Mouse (Mus musculus) MEL (cell line): Measurements from ENCODE around the gene Dennd6a. TPM values are rescaled to one million over a fixed set of nuclear protein-coding genes. Genes with fewer than 3 reads are reported as not detected.

Experiments
- DNase-seq: peaks from one replicate; pipeline ENCODE4 v3.0.0; 2011; ENCODE audit warnings: low read depth, low spot score
- H3K27ac ChIP-seq: 2 replicates; pipeline ENCODE4 v1.5.1; 2012; ENCODE audit warnings: low read depth, mild to moderate bottlenecking, control low read depth, low read length, moderate library complexity; ENCODE audit not compliant: control insufficient read depth
- H3K27me3 ChIP-seq, 2 experiments: fragments of 150-350 bp in 1 of 2; sonication (generic) in 1 of 2; 2 replicates each; pipeline ENCODE4 v1.6.1; 2012; ENCODE audit warnings: low read length in 2 of 2, mild to moderate bottlenecking in 2 of 2, improper control_type of control experiment in 1 of 2, moderate library complexity in 1 of 2; ENCODE audit not compliant: insufficient read depth in 2 of 2, control insufficient read depth in 1 of 2
- H3K36me3 ChIP-seq, 2 experiments: 2 replicates each; pipeline ENCODE4 v1.6.1; 2012 to 2014; ENCODE audit warnings: low read length in 2 of 2, improper control_type of control experiment in 1 of 2, inconsistent platforms in 1 of 2, mild to moderate bottlenecking in 1 of 2; ENCODE audit not compliant: insufficient read depth in 2 of 2, control insufficient read depth in 1 of 2
- H3K4me1 ChIP-seq, 2 experiments: fragments of 150-350 bp in 1 of 2; sonication (generic) in 1 of 2; 2 replicates each; pipeline ENCODE4 v1.6.1; 2012; ENCODE audit warnings: low read length in 2 of 2, improper control_type of control experiment in 1 of 2, mild to moderate bottlenecking in 1 of 2; ENCODE audit not compliant: insufficient read depth in 2 of 2, control insufficient read depth in 1 of 2
- H3K4me3 ChIP-seq, 2 experiments: fragments of 150-350 bp in 1 of 2; sonication (generic) in 1 of 2; 2 replicates each; pipeline ENCODE4 v1.5.1; 2012; ENCODE audit warnings: low read depth in 2 of 2, low read length in 2 of 2, mild to moderate bottlenecking in 2 of 2, moderate library complexity in 2 of 2, control low read depth in 1 of 2, improper control_type of control experiment in 1 of 2; ENCODE audit not compliant: control insufficient read depth in 1 of 2, insufficient read depth in 1 of 2
- H3K79me2 ChIP-seq: 2 replicates; pipeline ENCODE4 v1.6.1; 2012; ENCODE audit warnings: mild to moderate bottlenecking, low read length, moderate library complexity; ENCODE audit not compliant: control insufficient read depth, poor library complexity, insufficient read depth
- H3K9ac ChIP-seq: 2 replicates; pipeline ENCODE4 v1.6.1; 2012; ENCODE audit warnings: low read depth, mild to moderate bottlenecking, control low read depth, low read length, moderate library complexity; ENCODE audit not compliant: control insufficient read depth, poor library complexity, severe bottlenecking
- H3K9me3 ChIP-seq: fragments of 150-350 bp; sonication (generic); replicated peaks from 2 replicates; pipeline ENCODE4 v1.6.1; 2012; ENCODE audit warnings: mild to moderate bottlenecking, low read length, improper control_type of control experiment, moderate library complexity; ENCODE audit not compliant: insufficient read depth
- CHD1 ChIP-seq: IDR thresholded peaks from 2 replicates; pipeline ENCODE4 v1.6.1; 2012; ENCODE audit warnings: low read depth, mild to moderate bottlenecking, inconsistent platforms, low read length, improper control_type of control experiment
- CTCF ChIP-seq, 3 experiments: IDR thresholded peaks in 2 of 3; conservative IDR thresholded peaks in 1 of 3; 2 replicates each; pipeline ENCODE4 v1.5.1; 2011 to 2012; ENCODE audit warnings: low read length in 3 of 3, low read depth in 2 of 3, mild to moderate bottlenecking in 2 of 3, improper control_type of control experiment in 1 of 3, inconsistent platforms in 1 of 3, mixed read lengths in 1 of 3, moderate library complexity in 1 of 3; ENCODE audit not compliant: control insufficient read depth in 1 of 3, insufficient read depth in 1 of 3, poor library complexity in 1 of 3, severe bottlenecking in 1 of 3
- E2F4 ChIP-seq: IDR thresholded peaks from 2 replicates; pipeline ENCODE4 v1.6.1; 2011; ENCODE audit warnings: low read depth, low read length, improper control_type of control experiment, borderline replicate concordance
- ELF1 ChIP-seq: IDR thresholded peaks from 2 replicates; pipeline ENCODE4 v1.6.1; 2014; ENCODE audit warnings: low read depth, mild to moderate bottlenecking, inconsistent platforms, low read length, improper control_type of control experiment, moderate library complexity
- EP300 ChIP-seq, 2 experiments: IDR thresholded peaks; 2 replicates each; pipeline ENCODE4 v1.6.1; 2011; ENCODE audit warnings: improper control_type of control experiment in 2 of 2, low read length in 2 of 2, low read depth in 1 of 2, mild to moderate bottlenecking in 1 of 2
- ETS1 ChIP-seq: IDR thresholded peaks from 2 replicates; pipeline ENCODE4 v1.6.1; 2012; ENCODE audit warnings: low read depth, mild to moderate bottlenecking, inconsistent platforms, low read length, improper control_type of control experiment, moderate library complexity
- GATA1 ChIP-seq: IDR thresholded peaks from 2 replicates; pipeline ENCODE4 v1.6.1; 2011; ENCODE audit warnings: low read depth, low read length, improper control_type of control experiment
- HCFC1 ChIP-seq: IDR thresholded peaks from 2 replicates; pipeline ENCODE4 v1.6.1; 2012; ENCODE audit warnings: low read depth, mild to moderate bottlenecking, inconsistent platforms, low read length, improper control_type of control experiment, moderate library complexity
- JUND ChIP-seq: IDR thresholded peaks from 2 replicates; pipeline ENCODE4 v1.6.1; 2011; ENCODE audit warnings: low read depth, mild to moderate bottlenecking, improper control_type of control experiment, low read length
- MEF2A ChIP-seq: IDR thresholded peaks from 2 replicates; pipeline ENCODE4 v1.6.1; 2014; ENCODE audit warnings: low read depth, mild to moderate bottlenecking, inconsistent platforms, low read length, improper control_type of control experiment; ENCODE audit not compliant: poor library complexity, insufficient replicate concordance, severe bottlenecking; ENCODE audit errors: extremely low read depth
- MYB ChIP-seq: IDR thresholded peaks from 2 replicates; pipeline ENCODE4 v1.6.1; 2011; ENCODE audit warnings: mild to moderate bottlenecking, low read depth, low read length, improper control_type of control experiment
- MYC ChIP-seq: IDR thresholded peaks from 2 replicates; pipeline ENCODE4 v1.6.1; 2011; ENCODE audit warnings: low read depth, mild to moderate bottlenecking, low read length, improper control_type of control experiment, moderate library complexity
- NELFE ChIP-seq: IDR thresholded peaks from 2 replicates; pipeline ENCODE4 v1.6.1; 2011; ENCODE audit warnings: low read depth, low read length, improper control_type of control experiment
- NRF1 ChIP-seq: IDR thresholded peaks from 2 replicates; pipeline ENCODE4 v1.6.1; 2014; ENCODE audit warnings: low read depth, mild to moderate bottlenecking, inconsistent platforms, low read length, improper control_type of control experiment, moderate library complexity; ENCODE audit not compliant: poor library complexity, insufficient read depth, severe bottlenecking
- POLR2A ChIP-seq, 2 experiments: IDR thresholded peaks; 2 replicates each; pipeline ENCODE4 v1.6.1; 2011 to 2012; ENCODE audit warnings: low read length in 2 of 2, mild to moderate bottlenecking in 2 of 2, control low read depth in 1 of 2, improper control_type of control experiment in 1 of 2, low read depth in 1 of 2, moderate library complexity in 1 of 2; ENCODE audit not compliant: control insufficient read depth in 1 of 2, insufficient read depth in 1 of 2, poor library complexity in 1 of 2
- RAD21 ChIP-seq: IDR thresholded peaks from 2 replicates; pipeline ENCODE4 v1.6.1; 2011; ENCODE audit warnings: mild to moderate bottlenecking, low read depth, low read length, improper control_type of control experiment
- RCOR1 ChIP-seq: IDR thresholded peaks from 2 replicates; pipeline ENCODE4 v1.6.1; 2012; ENCODE audit warnings: low read depth, mild to moderate bottlenecking, inconsistent platforms, low read length, improper control_type of control experiment
- SIN3A ChIP-seq: IDR thresholded peaks from 2 replicates; pipeline ENCODE4 v1.6.1; 2012; ENCODE audit warnings: low read length, improper control_type of control experiment, inconsistent platforms
- SMC3 ChIP-seq: IDR thresholded peaks from 2 replicates; pipeline ENCODE4 v1.6.1; 2011; ENCODE audit warnings: low read depth, low read length, improper control_type of control experiment
- TBP ChIP-seq: IDR thresholded peaks from 2 replicates; pipeline ENCODE4 v1.8.0; 2011; ENCODE audit warnings: low read depth, low read length, improper control_type of control experiment
- TCF12 ChIP-seq: IDR thresholded peaks from 2 replicates; pipeline ENCODE4 v1.6.1; 2014; ENCODE audit warnings: low read depth, mild to moderate bottlenecking, inconsistent platforms, low read length, improper control_type of control experiment, moderate library complexity
- USF1 ChIP-seq: IDR thresholded peaks from 2 replicates; pipeline ENCODE4 v1.6.1; 2014; ENCODE audit warnings: low read depth, mild to moderate bottlenecking, inconsistent platforms, low read length, improper control_type of control experiment, moderate library complexity
- ZC3H11A ChIP-seq: IDR thresholded peaks from 2 replicates; pipeline ENCODE4 v1.6.1; 2012; ENCODE audit warnings: low read depth, mild to moderate bottlenecking, inconsistent platforms, low read length, improper control_type of control experiment
- ZKSCAN1 ChIP-seq: IDR thresholded peaks from 2 replicates; pipeline ENCODE4 v1.6.1; 2012; ENCODE audit warnings: low read depth, mild to moderate bottlenecking, inconsistent platforms, low read length, improper control_type of control experiment, moderate library complexity
- ZMIZ1 ChIP-seq: IDR thresholded peaks from 2 replicates; pipeline ENCODE4 v1.6.1; 2012; ENCODE audit warnings: low read depth, mild to moderate bottlenecking, inconsistent platforms, low read length, improper control_type of control experiment, moderate library complexity
- ZNF384 ChIP-seq: IDR thresholded peaks from 2 replicates; pipeline ENCODE4 v1.6.1; 2012; ENCODE audit warnings: low read depth, mild to moderate bottlenecking, inconsistent platforms, low read length, improper control_type of control experiment
- polyA plus RNA-seq, 2 experiments: library from polyadenylated mRNA; stranded (reverse) in 1 of 2; unstranded in 1 of 2; fragments of >175 nt in 1 of 2; fragments of >200 nt in 1 of 2; gene quantifications; 2 replicates each; pipeline versions ENCODE4 v1.2.1 to v1.2.4; 2012; ENCODE audit warnings: low replicate concordance in 2 of 2, low read depth in 1 of 2; ENCODE audit not compliant: insufficient read length in 2 of 2, insufficient read depth in 1 of 2, missing spikeins in 1 of 2
- total RNA-seq: library from RNA; depleted of rRNA; stranded (reverse); fragments of 300-350 nt; gene quantifications from 2 replicates; pipeline ENCODE4 v1.2.3, GENCODE M21; 2012

Gene Dennd6a
- total and polyA plus RNA-seq, 3 experiments, result 13.1 to 40.0 (median 13.6) TPM

GRCm38 (mm10) chr14:26639961-26640360 is 66.3 kb downstream of the Dennd6a start:
- DNase-seq, result peak; percentile 42
- Histone ChIP-seq H3K27me3 (no peaks in the 10 kb centered on the region), H3K27ac (no peak overlapping the region), H3K4me3 (peak overlapping the region; percentile 20 to 89), H3K79me2 (peaks cover 52% of the 10 kb centered on the region), H3K4me1 (peaks cover 3 to 19% of the 10 kb centered on the region in 2 experiments), H3K9ac (peak overlapping the region; percentile 95), H3K9me3 (no peaks in the 10 kb centered on the region), H3K36me3 (peaks cover 7 to 35% of the 10 kb centered on the region in 2 experiments)
- TF ChIP-seq HCFC1 (no peak), POLR2A (IDR thresholded peaks at IDR 0.05; ENCODE audit: control insufficient read depth in 1 of 2, insufficient read depth in 1 of 2, low read depth in 1 of 2, low read length in 2 of 2, poor library complexity in 1 of 2) (no peak), ELF1 (no peak), RAD21 (peak; percentile 14), SIN3A (no peak), USF1 (no peak), ZKSCAN1 (no peak), MEF2A (no peak), GATA1 (no peak), SMC3 (peak; percentile 39), MYC (no peak), ETS1 (no peak), CHD1 (no peak), CTCF (IDR thresholded peaks at IDR 0.05 in 2 of 3, conservative IDR thresholded peaks at IDR 0.05 in 1 of 3; ENCODE audit: control insufficient read depth in 1 of 3, insufficient read depth in 1 of 3, low read depth in 2 of 3, low read length in 3 of 3, poor library complexity in 1 of 3, severe bottlenecking in 1 of 3) (peak in 1 of 3 experiments; percentile 27; a peak in 1 of 6 replicates), TBP (no peak), ZMIZ1 (no peak), ZC3H11A (no peak), E2F4 (no peak), NRF1 (no peak), EP300 (IDR thresholded peaks at IDR 0.05; ENCODE audit: low read depth in 1 of 2, low read length in 2 of 2) (no peak)

GRCm38 (mm10) chr14:26643006-26643624 is 69.5 kb downstream of the Dennd6a start:
- TF ChIP-seq E2F4 (no peak), JUND (no peak), RCOR1 (peak; percentile 79), RAD21 (no peak), ETS1 (peak; percentile 44; the same call in 1 of the 2 replicates), EP300 (IDR thresholded peaks at IDR 0.05; ENCODE audit: low read depth in 1 of 2, low read length in 2 of 2) (peak; percentile 68; a peak in 3 of 4 replicates), USF1 (0 out of 2 replicates have a peak, but pooled peaks have one; percentile 6), MYB (0 out of 2 replicates have a peak, but pooled peaks have one; percentile 49), NELFE (no peak), SIN3A (peak; percentile 55; the same call in 1 of the 2 replicates), TCF12 (0 out of 2 replicates have a peak, but pooled peaks have one; percentile 18), MYC (no peak), ZNF384 (peak; percentile 53)
- peaks cover 20 to 31% of the 10 kb centered on the region in 2 experiments for H3K36me3 ChIP-seq
- no peaks in the 10 kb centered on the region for H3K9me3 ChIP-seq
- peaks cover 60% of the 10 kb centered on the region for H3K79me2 ChIP-seq
- H3K27me3 ChIP-seq, result no peaks in the 10 kb centered on the region
- H3K9ac ChIP-seq, result no peak overlapping the region
- no peak overlapping the region for H3K4me3 ChIP-seq
- peaks cover 3 to 17% of the 10 kb centered on the region in 2 experiments for H3K4me1 ChIP-seq
- DNase-seq, result no peak
- H3K27ac ChIP-seq, result peak overlapping the region; percentile 57
